Mouse (Mus musculus) neutrophil, adult 59 days (primary cell): ENCODE data around the gene Caskin2. TPM values are rescaled to one million over a fixed set of nuclear protein-coding genes. Genes with fewer than 3 reads are reported as not detected.

Experiments
- total RNA-seq, 2 experiments: library from RNA; stranded (reverse); gene quantifications; 1 replicate in 1 of 2; 2 replicates in 1 of 2; pipeline ENCODE4 v1.2.4; 2023

The Caskin2 gene
- 1 to 10 TPM; 1.1 to 1.8 TPM for total RNA-seq

GRCm38 (mm10) chr11:115813507-115814296 is at the start of gene Caskin2:
Caskin2 (minus strand) TSS chr11:115813639.

DNA sequence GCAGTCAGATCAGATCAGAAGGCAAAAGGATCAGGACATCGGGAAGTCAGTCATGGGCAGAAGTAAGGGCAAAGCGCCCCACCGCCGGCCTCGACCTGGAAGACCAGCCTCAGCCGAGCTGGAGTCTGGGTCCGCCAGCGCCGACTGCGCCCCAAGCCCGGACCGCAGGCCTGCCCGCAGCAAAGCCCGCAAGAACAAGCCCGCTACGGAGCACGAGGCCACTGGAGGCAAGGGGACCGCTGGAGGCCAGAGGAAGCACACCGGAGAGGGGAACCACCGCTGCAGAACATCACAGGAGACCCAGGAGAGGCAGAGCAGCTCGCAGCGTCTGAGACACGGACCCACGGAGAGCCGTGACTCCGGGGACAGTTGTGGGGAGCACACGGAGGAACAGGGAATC is 44.9 kb upstream of the Caskin2 start, which contains the start of gene Myo15b:
Gene Myo15b, plus strand, starts transcription at position 53 of the 400 bp plus-strand sequence.

DNA sequence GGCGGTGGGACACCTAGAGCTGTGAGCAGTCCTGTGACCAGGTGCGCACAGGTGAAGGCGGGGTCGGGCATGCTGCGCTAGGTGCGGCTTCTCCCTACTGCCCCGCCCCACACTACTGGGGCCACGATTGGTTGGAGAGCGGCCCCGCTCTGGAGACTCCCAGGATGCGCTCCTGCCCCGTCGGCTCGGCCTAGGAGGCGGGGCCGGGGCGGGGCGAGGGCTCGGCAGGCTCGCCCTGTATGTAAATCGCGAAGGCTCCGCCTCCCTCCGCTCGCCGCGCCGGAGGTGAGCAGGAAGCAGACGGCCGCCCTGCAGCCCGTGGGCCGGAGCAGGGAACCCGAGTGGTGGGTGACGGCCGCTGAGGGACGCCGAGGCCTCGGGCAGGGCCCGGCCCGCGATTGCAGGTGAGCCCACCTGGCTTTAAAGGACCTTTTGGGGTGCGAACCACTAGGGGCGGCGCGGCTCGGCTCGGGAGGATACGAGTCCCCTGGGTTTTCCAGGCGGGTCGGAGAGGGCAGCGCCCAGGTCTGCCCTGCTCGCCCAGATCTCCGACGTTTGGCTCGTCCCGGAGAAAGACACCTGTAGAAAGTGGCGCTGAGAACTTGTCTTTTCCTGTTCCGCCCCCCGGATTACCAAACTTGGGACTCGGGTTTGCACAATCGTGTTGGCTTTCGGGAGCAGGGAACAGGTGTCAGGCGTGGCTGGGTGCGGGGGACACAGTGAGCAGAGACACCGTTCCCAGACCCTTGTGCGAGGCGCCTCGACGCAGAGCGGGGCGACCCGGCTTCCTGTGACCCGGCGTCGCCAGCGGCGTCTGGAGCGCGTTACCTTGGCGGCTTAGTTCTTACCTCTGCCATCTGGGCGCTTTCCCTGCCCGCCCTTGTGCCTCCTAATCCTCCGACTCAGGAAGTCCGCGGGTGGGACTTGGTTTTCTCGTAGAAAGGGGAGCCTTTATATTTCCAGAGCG is 10.6 kb upstream of the Caskin2 start, which contains the start of gene Llgl2:
Gene Llgl2, plus strand, starts transcription at position 276 of the 967 bp plus-strand sequence.

GRCm38 (mm10) chr11:115814605-115815450 is 1.4 kb upstream of the Caskin2 start, which contains the start of gene Tsen54:
Tsen54 (plus strand) TSS chr11:115814724.

GRCm38 (mm10) chr11:115765103-115765606 is 48.3 kb downstream of the Caskin2 start, which contains the start of gene Tmem94:
Tmem94 (plus strand) TSS chr11:115765433.

Other genes with a start within 250 kb of the Caskin2 start
- 10 to 100 TPM; 40.0 to 40.7 TPM for gene Nup85, start 249.2 kb downstream of the Caskin2 start, total RNA-seq
- gene Mrps7, start 209.7 kb downstream of the Caskin2 start, total RNA-seq, result 10 to 100 TPM; 10.7 to 20.3 TPM
- gene Gga3, start 209.6 kb downstream of the Caskin2 start, total RNA-seq, result 10 to 100 TPM; 57.5 to 58.2 TPM
- 10 to 100 TPM; 17.1 to 18.4 TPM for gene Mif4gd, start 200.7 kb downstream of the Caskin2 start, total RNA-seq
- gene Slc25a19, start 185.3 kb downstream of the Caskin2 start, total RNA-seq, result 10 to 100 TPM; 11.3 to 11.8 TPM
- gene Grb2, start 105.0 kb downstream of the Caskin2 start, total RNA-seq, result 100 to 1,000 TPM; 208 to 230 TPM
- 10 to 100 TPM; 38.7 to 47.7 TPM for gene Tmem94, start 48.2 kb downstream of the Caskin2 start, total RNA-seq
- 1 to 10 TPM; 3.2 to 5.4 TPM for gene Tsen54, start 1.1 kb upstream of the Caskin2 start, total RNA-seq
- 1 to 10 TPM; 4.6 to 5.2 TPM for gene Llgl2, start 10.4 kb upstream of the Caskin2 start, total RNA-seq
- 1 to 10 TPM; 1.2 to 1.8 TPM for gene Myo15b, start 44.8 kb upstream of the Caskin2 start, total RNA-seq
- gene Smim5, start 86.3 kb upstream of the Caskin2 start, total RNA-seq, result 10 to 100 TPM; 57.4 to 58.2 TPM
- 1 to 10 TPM; 5.2 to 5.3 TPM for gene Smim6, start 98.4 kb upstream of the Caskin2 start, total RNA-seq
- 10 to 100 TPM; 23.9 to 28.2 TPM for gene Sap30bp, start 119.6 kb upstream of the Caskin2 start, total RNA-seq
- gene Recql5, start 119.8 kb upstream of the Caskin2 start, total RNA-seq, result 10 to 100 TPM; 22.8 to 26.1 TPM
- gene Itgb4, start 161.1 kb upstream of the Caskin2 start, total RNA-seq, result under 1 TPM in 1 of 2 experiments, not detected in 1; 0.07 TPM
- gene Galk1, start 199.1 kb upstream of the Caskin2 start, total RNA-seq, result 1 to 10 TPM; 8.4 to 8.5 TPM
- gene H3f3b, start 214.3 kb upstream of the Caskin2 start, total RNA-seq, result 1,000 to 10,000 TPM; 3,439 to 3,559 TPM
- gene Unk, start 216.7 kb upstream of the Caskin2 start, total RNA-seq, result 10 to 100 TPM; 23.5 to 24.4 TPM